Mouse (Mus musculus): Measurements from ENCODE around the gene Frmd5. TPM values are rescaled to one million over a fixed set of nuclear protein-coding genes. Genes with fewer than 3 reads are reported as not detected.

Gene Frmd5
- total RNA-seq, 2 experiments from 2014 or later: 44.7 to 195 TPM

GRCm38 (mm10) chr2:121764851-121765250 is 42.0 kb downstream of the Frmd5 start:
- DNase-seq (ENCODE audit: low spot score in 2 of 2): no peak

GRCm38 (mm10) chr2:121761861-121762260 is 45.0 kb downstream of the Frmd5 start:
- DNase-seq (ENCODE audit: low spot score in 2 of 2): no peak

GRCm38 (mm10) chr2:121761281-121761795 is 45.5 kb downstream of the Frmd5 start:
- peak in 1 of 2 experiments; percentile 23 for DNase-seq (ENCODE audit: low spot score in 2 of 2)

GRCm38 (mm10) chr2:121760646-121761045 is 46.2 kb downstream of the Frmd5 start:
- DNase-seq (ENCODE audit: low spot score in 2 of 2): peak; percentile 29 to 59

GRCm38 (mm10) chr2:121758258-121758657 is 48.6 kb downstream of the Frmd5 start:
- DNase-seq (ENCODE audit: low spot score in 2 of 2): no peak

- DNase-seq (ENCODE audit: low spot score in 2 of 2): no peak
Measured at GRCm38 (mm10) chr2:121756336-121756735, 50.6 kb downstream of the Frmd5 start.

GRCm38 (mm10) chr2:121755056-121755455 is 51.8 kb downstream of the Frmd5 start:
- no peak for DNase-seq (ENCODE audit: low spot score in 2 of 2)

GRCm38 (mm10) chr2:121750121-121750520 is 56.8 kb downstream of the Frmd5 start:
- no peak for DNase-seq (ENCODE audit: low spot score in 2 of 2)

- DNase-seq (ENCODE audit: low spot score in 2 of 2): no peak
Measured at GRCm38 (mm10) chr2:121741151-121741550, 65.7 kb downstream of the Frmd5 start.

- no peak for DNase-seq (ENCODE audit: low spot score in 2 of 2)
Measured at GRCm38 (mm10) chr2:121739410-121739809, 67.5 kb downstream of the Frmd5 start.

- DNase-seq (ENCODE audit: low spot score in 2 of 2): no peak
Measured at GRCm38 (mm10) chr2:121733426-121733825, 73.5 kb downstream of the Frmd5 start.

- no peak for DNase-seq (ENCODE audit: low spot score in 2 of 2)
Measured at GRCm38 (mm10) chr2:121730486-121730885, 76.4 kb downstream of the Frmd5 start.

GRCm38 (mm10) chr2:121728907-121729575 is 77.8 kb downstream of the Frmd5 start:
- DNase-seq (ENCODE audit: low spot score in 2 of 2): no peak

GRCm38 (mm10) chr2:121724866-121725265 is 82.0 kb downstream of the Frmd5 start:
- no peak for DNase-seq (ENCODE audit: low spot score in 2 of 2)

GRCm38 (mm10) chr2:121723796-121724195 is 83.1 kb downstream of the Frmd5 start:
- DNase-seq (ENCODE audit: low spot score in 2 of 2): no peak

- DNase-seq (ENCODE audit: low spot score in 2 of 2): no peak
Measured at GRCm38 (mm10) chr2:121719000-121719399, 87.9 kb downstream of the Frmd5 start.

GRCm38 (mm10) chr2:121717133-121717532 is 89.8 kb downstream of the Frmd5 start:
- no peak for DNase-seq (ENCODE audit: low spot score in 2 of 2)

- DNase-seq (ENCODE audit: low spot score in 2 of 2): no peak
Measured at GRCm38 (mm10) chr2:121713567-121713966, 93.3 kb downstream of the Frmd5 start.

GRCm38 (mm10) chr2:121711748-121712384 is 95.0 kb downstream of the Frmd5 start:
- no peak for DNase-seq (ENCODE audit: low spot score in 2 of 2)

- DNase-seq (ENCODE audit: low spot score in 2 of 2): no peak
Measured at GRCm38 (mm10) chr2:121709096-121709495, 97.8 kb downstream of the Frmd5 start.

- DNase-seq (ENCODE audit: low spot score in 2 of 2): no peak
Measured at GRCm38 (mm10) chr2:121707461-121707860, 99.4 kb downstream of the Frmd5 start.

GRCm38 (mm10) chr2:121705756-121706155 is 101.1 kb downstream of the Frmd5 start:
- no peak for DNase-seq (ENCODE audit: low spot score in 2 of 2)

- DNase-seq (ENCODE audit: low spot score in 2 of 2): no peak
Measured at GRCm38 (mm10) chr2:121699331-121699730, 107.6 kb downstream of the Frmd5 start.

Data from adrenal gland, adult 18-20 months (tissue).